Mouse (Mus musculus) embryonic facial prominence, embryonic 11.5 days (tissue): ENCODE results near the gene Lss. TPM values are rescaled to one million over a fixed set of nuclear protein-coding genes. Genes with fewer than 3 reads are reported as not detected.
A peak's percentile ranks its signal among the peaks of the same experiment; 100 is the strongest.

Source experiments
- ATAC-seq: fragments of 200-750 bp; cut with Nextera tagmentation; replicated peaks from 2 replicates; pipeline ENCODE4 v1.8.0; 2017; ENCODE audit warnings: low read depth; ENCODE audit not compliant: insufficient number of reproducible peaks, low FRiP score, low TSS enrichment
- DNase-seq: peaks from one replicate; pipeline ENCODE4 v3.0.0-alpha.2; 2015; ENCODE audit warnings: low spot score
- H3K27ac ChIP-seq: fragments of 300-500 bp; sonication (generic); replicated peaks from 2 replicates; pipeline ENCODE4 v1.5.1; 2014; ENCODE audit warnings: mild to moderate bottlenecking, low read depth, low read length, control low read depth
- H3K27me3 ChIP-seq: fragments of 300-500 bp; sonication (generic); 2 replicates; pipeline ENCODE4 v1.6.1; 2014; ENCODE audit warnings: mild to moderate bottlenecking, low read length, moderate library complexity, mixed read lengths; ENCODE audit not compliant: control insufficient read depth, insufficient read depth
- H3K36me3 ChIP-seq: fragments of 300-500 bp; sonication (generic); replicated peaks from 2 replicates; pipeline ENCODE4 v1.6.1; 2014; ENCODE audit warnings: low read depth, mild to moderate bottlenecking, low read length, moderate library complexity, mixed read lengths; ENCODE audit not compliant: control insufficient read depth, insufficient read depth
- H3K4me1 ChIP-seq: fragments of 300-500 bp; sonication (generic); 2 replicates; pipeline ENCODE4 v1.6.1; 2014; ENCODE audit warnings: low read length, mixed read lengths; ENCODE audit not compliant: control insufficient read depth, insufficient read depth
- H3K4me2 ChIP-seq: fragments of 300-500 bp; sonication (generic); 2 replicates; pipeline ENCODE4 v1.6.1; 2014; ENCODE audit warnings: low read depth, mild to moderate bottlenecking, control low read depth, low read length, moderate library complexity
- H3K4me3 ChIP-seq: fragments of 300-500 bp; sonication (generic); 2 replicates; pipeline ENCODE4 v1.5.1; 2014; ENCODE audit warnings: low read depth, low read length, control low read depth
- H3K9ac ChIP-seq: fragments of 300-500 bp; sonication (generic); replicated peaks from 2 replicates; pipeline ENCODE4 v1.6.1; 2014; ENCODE audit warnings: mild to moderate bottlenecking, control low read depth, low read length
- H3K9me3 ChIP-seq: fragments of 300-500 bp; sonication (generic); replicated peaks from 2 replicates; pipeline ENCODE4 v1.6.1; 2016; ENCODE audit warnings: mild to moderate bottlenecking, low read length, inconsistent platforms, mixed read lengths; ENCODE audit not compliant: control insufficient read depth
- WGBS: fragments of 180-500 bp; shearing (Covaris S2); extraction: QIAGEN DNeasy Blood & Tissue Kit; methylation state at CpG from one replicate; pipeline ENCODE4 v1.1.7; 2014; 5-methylcytosine and 5-hydroxymethylcytosine counted together
- polyA plus RNA-seq: library from polyadenylated mRNA; unstranded; fragments of >200 nt; fragmentation: Nextera tagmentation; extraction: Ambion mirVana; gene quantifications from 2 replicates; pipeline ENCODE4 v1.2.1, GENCODE M21; 2014

Lss gene
- polyA plus RNA-seq = 26.9 and 36.2 TPM in 2 replicates

DNA sequence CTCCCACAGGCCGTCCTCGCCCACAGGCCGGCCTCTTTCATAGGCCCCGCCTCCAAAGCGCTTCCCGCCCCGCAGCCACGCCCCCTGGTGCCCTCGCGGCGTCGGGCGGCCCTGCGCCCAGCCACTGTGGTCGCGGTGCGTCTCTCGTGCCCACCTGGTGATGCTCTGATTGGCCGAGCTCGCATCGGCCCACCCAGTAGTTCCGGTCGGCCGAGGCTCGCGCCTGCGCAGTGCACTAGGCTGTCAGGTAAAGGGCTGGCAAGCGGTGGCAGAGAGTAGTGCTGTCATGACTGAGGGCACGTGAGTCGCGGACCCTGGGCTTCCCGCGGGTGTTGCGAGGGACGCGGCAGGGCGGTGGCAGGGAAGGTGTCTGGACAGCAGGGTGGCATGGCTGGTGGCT lies at the start of gene Lss:
Lss (plus strand) TSS at position 214 of the 400 bp plus-strand sequence.
- Histone ChIP-seq H3K27me3 (no peaks in the 10 kb centered on the region), H3K4me2 (peak within 1 kb of the TSS; percentile 85), H3K9me3 (no peaks in the 10 kb centered on the region), H3K9ac (peak within 1 kb of the TSS; percentile 71), H3K4me1 (no peaks in the 10 kb centered on the region), H3K4me3 (peak within 1 kb of the TSS; percentile 51), H3K27ac (0 out of 2 replicates have a peak within 1 kb of the TSS, but pooled peaks have one; percentile 24), H3K36me3 (no peaks in the 10 kb centered on the region)
- DNase-seq = peak; percentile 97
- WGBS = under 1% methylated on average over 35 of the region's 37 CpGs
- ATAC-seq = peak; percentile 99

DNA sequence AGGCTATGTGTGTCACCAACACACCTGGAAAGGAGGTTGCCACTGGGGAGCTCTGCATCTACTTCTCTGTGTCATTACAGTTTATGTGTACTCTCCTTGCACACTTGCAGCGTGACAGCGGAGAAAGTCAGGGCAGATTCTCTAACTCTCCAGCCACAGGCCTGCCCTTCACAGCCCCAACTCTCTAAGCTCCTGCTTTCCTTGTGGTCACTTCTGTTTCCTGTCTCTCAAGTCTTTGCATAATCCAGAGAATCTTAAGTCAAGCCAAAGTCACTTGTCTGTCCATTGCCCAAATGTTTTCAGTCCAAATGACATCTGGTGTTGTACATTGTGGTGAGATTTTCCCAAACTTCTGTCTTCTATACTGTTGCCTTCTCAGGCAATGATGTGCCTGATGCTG lies 45.1 kb upstream of the Lss start:
- WGBS = 93% methylated on average over 2 of the region's 2 CpGs
- H3K36me3 ChIP-seq = peaks cover 9% of the 10 kb centered on the region

GRCm38 (mm10) chr10:76488265-76488664 lies 43.1 kb upstream of the Lss start:
- Histone ChIP-seq H3K4me3 (no peak overlapping the region), H3K4me2 (no peak overlapping the region), H3K9me3 (no peaks in the 10 kb centered on the region), H3K27me3 (no peaks in the 10 kb centered on the region), H3K4me1 (no peaks in the 10 kb centered on the region), H3K36me3 (peaks cover 9% of the 10 kb centered on the region), H3K27ac (no peak overlapping the region), H3K9ac (no peak overlapping the region)
- ATAC-seq = no peak
- WGBS = 87% methylated on average over 8 of the region's 8 CpGs
- DNase-seq = no peak

More for the DNA sequence above, 45.1 kb upstream of the Lss start:
- Histone ChIP-seq H3K27ac (no peak overlapping the region), H3K4me1 (no peaks in the 10 kb centered on the region), H3K9ac (no peak overlapping the region), H3K27me3 (no peaks in the 10 kb centered on the region), H3K4me3 (no peak overlapping the region), H3K9me3 (no peaks in the 10 kb centered on the region), H3K4me2 (no peak overlapping the region)
- ATAC-seq (no peak), DNase-seq (no peak)

DNA sequence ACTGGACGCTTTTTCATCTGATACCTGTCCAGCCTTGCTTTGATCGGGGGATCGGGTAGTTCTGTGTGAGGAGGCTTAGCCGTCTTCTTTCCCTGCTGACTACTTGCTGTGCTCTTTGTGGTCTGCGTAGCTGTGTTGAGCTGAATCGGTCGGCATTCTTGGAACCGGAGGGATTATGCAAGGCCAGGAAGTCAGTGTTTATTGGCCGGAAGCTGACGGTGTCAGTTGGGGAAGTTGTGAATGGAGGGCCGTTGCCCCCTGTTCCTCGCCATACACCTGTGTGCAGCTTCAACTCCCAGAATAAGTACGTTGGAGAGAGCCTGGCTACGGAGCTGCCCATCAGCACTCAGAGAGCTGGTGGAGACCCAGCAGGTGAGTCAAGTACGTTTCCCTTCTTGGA lies 42.2 kb upstream of the Lss start:
- no peak for ATAC-seq
- H3K36me3 ChIP-seq = peaks cover 9% of the 10 kb centered on the region
- no peak overlapping the region for H3K4me3 ChIP-seq

GRCm38 (mm10) chr10:76493527-76493926 lies 37.9 kb upstream of the Lss start:
- Histone ChIP-seq H3K4me1 (no peaks in the 10 kb centered on the region), H3K4me3 (no peak overlapping the region), H3K36me3 (peaks cover 7% of the 10 kb centered on the region), H3K9me3 (no peaks in the 10 kb centered on the region), H3K27ac (no peak overlapping the region), H3K4me2 (no peak overlapping the region), H3K9ac (no peak overlapping the region), H3K27me3 (no peaks in the 10 kb centered on the region)
- ATAC-seq (no peak), DNase-seq (no peak)
- 81% methylated on average over 1 of the region's 1 CpGs for WGBS

More for the DNA sequence above, 42.2 kb upstream of the Lss start:
- Histone ChIP-seq H3K9ac (no peak overlapping the region), H3K27ac (no peak overlapping the region), H3K9me3 (no peaks in the 10 kb centered on the region), H3K27me3 (no peaks in the 10 kb centered on the region), H3K4me2 (no peak overlapping the region), H3K4me1 (no peaks in the 10 kb centered on the region)
- WGBS = 93% methylated on average over 15 of the region's 15 CpGs
- DNase-seq = no peak

DNA sequence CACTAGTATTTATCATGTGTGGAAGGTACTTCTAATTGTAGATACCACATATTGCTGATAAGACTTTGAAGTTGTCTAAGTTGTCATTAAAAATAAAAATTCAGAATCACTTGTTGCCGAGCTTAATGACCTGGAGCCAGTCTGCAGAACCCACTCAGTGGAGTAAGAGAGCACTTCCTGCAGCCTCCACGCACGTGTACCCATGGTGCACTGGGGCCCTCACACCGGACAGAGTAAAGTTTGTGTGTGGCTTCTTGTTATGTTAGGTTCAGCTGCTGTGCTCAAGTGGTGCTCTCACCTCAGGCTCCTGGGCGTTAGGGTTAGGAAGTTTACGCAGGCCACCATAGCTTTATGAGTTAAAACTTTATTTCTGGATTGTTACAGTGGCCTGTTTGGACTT lies 35.9 kb upstream of the Lss start:
- Histone ChIP-seq H3K36me3 (peaks cover 12% of the 10 kb centered on the region), H3K4me1 (no peaks in the 10 kb centered on the region), H3K9me3 (no peaks in the 10 kb centered on the region), H3K4me2 (no peak overlapping the region), H3K4me3 (no peak overlapping the region), H3K27me3 (no peaks in the 10 kb centered on the region), H3K27ac (no peak overlapping the region), H3K9ac (no peak overlapping the region)
- no peak for ATAC-seq
- DNase-seq = no peak
- WGBS = 90% methylated on average over 6 of the region's 6 CpGs

- no peak overlapping the region for H3K4me3 ChIP-seq
- ATAC-seq = no peak
- no peak overlapping the region for H3K4me2 ChIP-seq
- WGBS = 96% methylated on average over 7 of the region's 7 CpGs
- no peaks in the 10 kb centered on the region for H3K9me3 ChIP-seq
- H3K36me3 ChIP-seq = peaks cover 12% of the 10 kb centered on the region
- H3K4me1 ChIP-seq = no peaks in the 10 kb centered on the region
- no peak overlapping the region for H3K27ac ChIP-seq
- no peak for DNase-seq
- H3K27me3 ChIP-seq = no peaks in the 10 kb centered on the region
- H3K9ac ChIP-seq = no peak overlapping the region
Observed at GRCm38 (mm10) chr10:76496366-76496765, 35.0 kb upstream of the Lss start.

GRCm38 (mm10) chr10:76497522-76497921 lies 33.9 kb upstream of the Lss start:
- Histone ChIP-seq H3K4me2 (no peak overlapping the region), H3K4me1 (no peaks in the 10 kb centered on the region), H3K27me3 (no peaks in the 10 kb centered on the region), H3K9ac (no peak overlapping the region), H3K9me3 (no peaks in the 10 kb centered on the region), H3K27ac (no peak overlapping the region), H3K4me3 (no peak overlapping the region), H3K36me3 (peaks cover 12% of the 10 kb centered on the region)
- no peak for ATAC-seq
- WGBS = 91% methylated on average over 4 of the region's 4 CpGs
- DNase-seq = no peak
